Mouse (Mus musculus) intestine, embryonic 16.5 days (tissue): ENCODE data around the gene S100pbp. TPM values are rescaled to one million over a fixed set of nuclear protein-coding genes. Genes with fewer than 3 reads are reported as not detected.

Experiments
- ATAC-seq: fragments of 200-750 bp; cut with Nextera tagmentation; 2 replicates; pipeline ENCODE4 v1.8.0; 2017; ENCODE audit warnings: moderate TSS enrichment, moderate library complexity
- H3K27ac ChIP-seq: fragments of 300-500 bp; sonication (generic); 2 replicates; pipeline ENCODE4 v1.5.1; 2014; ENCODE audit warnings: mild to moderate bottlenecking, low read length
- H3K27me3 ChIP-seq: fragments of 300-500 bp; sonication (generic); replicated peaks from 2 replicates; pipeline ENCODE4 v1.6.1; 2014; ENCODE audit warnings: low read length, control low read depth, mixed read lengths; ENCODE audit not compliant: control insufficient read depth, insufficient read depth
- H3K36me3 ChIP-seq: fragments of 300-500 bp; sonication (generic); 2 replicates; pipeline ENCODE4 v1.6.1; 2014; ENCODE audit warnings: low read length, control low read depth; ENCODE audit not compliant: control insufficient read depth, insufficient read depth
- H3K4me1 ChIP-seq: fragments of 300-500 bp; sonication (generic); 2 replicates; pipeline ENCODE4 v1.6.1; 2014; ENCODE audit warnings: low read length, control low read depth, mixed read lengths; ENCODE audit not compliant: control insufficient read depth, insufficient read depth
- H3K4me2 ChIP-seq: fragments of 300-500 bp; sonication (generic); 2 replicates; pipeline ENCODE4 v1.6.1; 2014; ENCODE audit warnings: low read depth, low read length, control low read depth
- H3K4me3 ChIP-seq: fragments of 300-500 bp; sonication (generic); 2 replicates; pipeline ENCODE4 v1.5.1; 2014; ENCODE audit warnings: mild to moderate bottlenecking, low read length
- H3K9ac ChIP-seq: fragments of 300-500 bp; sonication (generic); 2 replicates; pipeline ENCODE4 v1.6.1; 2014; ENCODE audit warnings: low read depth, low read length
- H3K9me3 ChIP-seq: fragments of 300-500 bp; sonication (generic); 2 replicates; pipeline ENCODE4 v1.6.1; 2016; ENCODE audit warnings: low read length, control low read depth; ENCODE audit not compliant: control insufficient read depth
- WGBS: fragments of 180-500 bp; shearing (Covaris S2); extraction: QIAGEN DNeasy Blood & Tissue Kit; methylation state at CpG from one replicate; pipeline ENCODE4 v1.1.7; 2014; 5-methylcytosine and 5-hydroxymethylcytosine counted together
- polyA plus RNA-seq: library from polyadenylated mRNA; unstranded; fragments of >200 nt; fragmentation: Nextera tagmentation; extraction: Ambion mirVana; gene quantifications from 2 replicates; pipeline ENCODE4 v1.2.1, GENCODE M21; 2015

The S100pbp gene
- polyA plus RNA-seq, 1 experiment from 2014 or later = 10.3 TPM

DNA sequence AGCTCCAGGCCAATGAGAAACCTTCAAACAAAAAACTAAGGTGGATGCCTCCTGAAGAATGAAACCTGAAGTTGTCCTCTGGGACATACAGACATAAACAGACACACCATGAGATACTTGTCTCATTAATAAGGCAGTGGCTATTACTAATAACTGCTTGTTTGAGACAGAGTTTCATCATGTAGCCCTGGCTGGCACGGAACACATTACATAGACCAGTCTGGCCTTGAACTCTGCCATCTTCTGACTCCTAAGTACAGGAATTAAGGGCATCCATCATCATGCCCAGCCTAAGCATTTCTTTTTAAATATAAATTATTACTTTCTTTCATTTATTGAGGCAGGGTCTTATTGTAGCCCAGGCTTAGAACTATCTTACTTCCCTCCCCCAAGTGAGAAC, 28.5 kb downstream of the S100pbp start:
- H3K27ac ChIP-seq = no peak overlapping the region
- H3K36me3 ChIP-seq = peaks cover 3% of the 10 kb centered on the region; the same call in 1 of the 2 replicates
- no peak overlapping the region for H3K4me2 ChIP-seq
- no peak for ATAC-seq
- 0 out of 2 replicates have a peak, but pooled peaks cover 4% of the 10 kb centered on the region for H3K4me1 ChIP-seq
- no peak overlapping the region for H3K4me3 ChIP-seq
- 89% methylated on average over 1 of the region's 1 CpGs for WGBS
- H3K9me3 ChIP-seq = no peaks in the 10 kb centered on the region
- H3K9ac ChIP-seq = no peak overlapping the region
- H3K27me3 ChIP-seq = no peaks in the 10 kb centered on the region

DNA sequence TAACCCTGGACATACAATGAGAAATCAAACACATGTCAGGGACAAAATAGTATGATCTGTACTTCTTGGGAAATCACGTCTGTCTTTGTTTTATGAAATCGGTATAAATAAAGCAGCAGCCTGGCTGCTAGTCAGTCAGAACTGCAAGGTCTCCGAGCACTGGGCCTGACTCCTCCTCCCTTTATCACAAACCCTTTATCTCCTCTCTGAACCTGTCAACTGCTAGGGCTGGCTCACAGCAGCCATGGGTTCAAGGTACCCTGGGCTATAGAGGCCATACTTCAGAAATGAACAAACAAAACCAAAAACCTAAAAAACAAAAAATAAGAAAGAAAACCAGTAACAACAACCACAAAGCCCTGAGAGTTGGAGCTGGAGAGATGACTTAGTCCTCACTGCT, 31.0 kb downstream of the S100pbp start:
- Histone ChIP-seq H3K4me1 (0 out of 2 replicates have a peak, but pooled peaks cover 4% of the 10 kb centered on the region), H3K9ac (no peak overlapping the region), H3K36me3 (no peaks in the 10 kb centered on the region), H3K4me3 (no peak overlapping the region), H3K9me3 (no peaks in the 10 kb centered on the region), H3K27me3 (no peaks in the 10 kb centered on the region), H3K27ac (no peak overlapping the region), H3K4me2 (no peak overlapping the region)
- peak; percentile 86 for ATAC-seq
- WGBS = 37% methylated on average over 3 of the region's 3 CpGs

DNA sequence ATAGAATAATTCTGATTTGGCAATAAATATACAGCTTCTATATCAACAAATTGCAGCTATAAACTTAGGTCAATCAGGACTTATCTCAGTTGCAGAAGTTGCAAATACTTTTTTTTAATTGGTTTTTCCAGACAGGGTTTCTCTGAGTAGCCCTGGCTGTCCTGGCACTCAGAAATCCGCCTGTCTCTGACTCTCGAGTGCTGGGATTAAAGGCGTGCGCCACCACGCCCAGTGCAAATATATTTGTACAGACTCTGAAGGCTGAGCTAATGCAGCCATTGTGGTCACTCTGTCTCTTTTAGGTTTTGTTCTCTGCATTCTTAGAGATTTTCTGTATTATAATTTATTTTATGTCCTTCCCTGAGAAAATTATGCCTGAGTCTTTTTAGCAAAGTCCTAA, 32.0 kb downstream of the S100pbp start:
- 62% methylated on average over 5 of the region's 5 CpGs for WGBS

DNA sequence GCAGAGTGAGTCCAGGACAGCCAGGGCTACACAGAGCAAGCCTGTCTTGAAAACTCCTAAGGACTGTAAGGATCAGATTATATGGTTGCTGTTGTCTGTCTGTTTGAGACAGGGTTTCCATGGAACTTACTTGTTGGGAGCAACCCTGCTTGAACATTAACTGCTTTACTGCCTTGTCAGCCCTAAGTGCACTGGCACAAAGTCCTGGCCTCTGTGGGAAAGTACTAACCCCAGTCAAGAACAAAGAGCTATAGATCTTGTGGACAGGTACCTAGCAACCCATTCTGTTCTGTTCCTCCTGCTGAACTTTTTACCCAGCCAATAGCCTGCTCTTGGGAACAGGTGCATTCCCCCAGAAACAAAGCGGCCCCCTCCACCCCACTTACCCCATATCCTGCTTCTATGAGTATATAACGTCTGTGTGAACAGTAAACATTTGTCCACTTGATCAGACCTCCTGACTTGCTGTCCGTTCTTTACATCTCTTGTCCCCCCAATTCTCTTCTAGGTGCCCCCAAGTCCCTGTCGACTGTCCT, 38.2 kb downstream of the S100pbp start:
- Histone ChIP-seq H3K27ac (peak overlapping the region; percentile 87), H3K9ac (no peak overlapping the region), H3K9me3 (no peaks in the 10 kb centered on the region), H3K4me2 (no peak overlapping the region), H3K4me3 (no peak overlapping the region), H3K27me3 (no peaks in the 10 kb centered on the region), H3K4me1 (peaks cover 6% of the 10 kb centered on the region; the same call in 1 of the 2 replicates), H3K36me3 (0 out of 2 replicates have a peak, but pooled peaks cover 3% of the 10 kb centered on the region)
- peak; percentile 95 for ATAC-seq
- WGBS = 61% methylated on average over 4 of the region's 4 CpGs

More for the DNA sequence above, 32.0 kb downstream of the S100pbp start:
- 0 out of 2 replicates have a peak, but pooled peaks cover 4% of the 10 kb centered on the region for H3K4me1 ChIP-seq
- no peaks in the 10 kb centered on the region for H3K27me3 ChIP-seq
- ATAC-seq = no peak
- H3K4me3 ChIP-seq = no peak overlapping the region
- no peak overlapping the region for H3K9ac ChIP-seq
- H3K4me2 ChIP-seq = no peak overlapping the region
- H3K36me3 ChIP-seq = no peaks in the 10 kb centered on the region
- no peaks in the 10 kb centered on the region for H3K9me3 ChIP-seq
- H3K27ac ChIP-seq = 0 out of 2 replicates have a peak overlapping the region, but pooled peaks have one; percentile 26

GRCm38 (mm10) chr4:129149321-129149720, 40.2 kb downstream of the S100pbp start:
- H3K27ac ChIP-seq = no peak overlapping the region
- 0 out of 2 replicates have a peak, but pooled peaks cover 3% of the 10 kb centered on the region for H3K36me3 ChIP-seq
- no peak overlapping the region for H3K4me3 ChIP-seq
- no peak overlapping the region for H3K9ac ChIP-seq
- no peak for ATAC-seq
- H3K9me3 ChIP-seq = no peaks in the 10 kb centered on the region
- peaks cover 6% of the 10 kb centered on the region; the same call in 1 of the 2 replicates for H3K4me1 ChIP-seq
- 74% methylated on average over 1 of the region's 1 CpGs for WGBS
- H3K27me3 ChIP-seq = no peaks in the 10 kb centered on the region
- H3K4me2 ChIP-seq = no peak overlapping the region

DNA sequence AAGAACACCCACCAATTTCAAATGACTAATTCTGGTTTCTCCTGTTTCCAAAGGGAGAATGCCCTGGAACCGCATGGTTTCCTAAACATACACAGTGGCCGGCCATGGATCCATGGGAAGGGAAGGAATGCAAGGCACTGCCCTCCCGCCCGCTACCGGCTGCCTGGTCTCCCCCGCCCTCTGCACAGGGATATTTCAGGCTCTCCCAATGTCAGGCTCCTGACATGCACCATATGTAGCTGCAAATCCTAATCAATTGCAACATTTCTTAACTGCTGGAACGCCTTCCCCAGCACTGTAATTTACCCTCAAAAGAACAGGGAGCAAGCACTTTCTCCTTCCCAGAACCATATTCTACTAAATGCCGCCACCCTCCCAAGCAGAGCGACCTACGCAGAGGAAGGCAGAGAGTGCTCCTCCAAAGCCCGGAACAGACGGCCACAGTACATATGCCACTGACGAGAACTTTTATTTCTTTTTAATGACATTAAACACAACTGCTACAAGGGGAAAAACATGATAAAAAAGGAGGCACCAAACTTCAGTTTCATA, 41.9 kb downstream of the S100pbp start:
- ATAC-seq = no peak
- H3K27ac ChIP-seq = no peak overlapping the region
- H3K36me3 ChIP-seq = 0 out of 2 replicates have a peak, but pooled peaks cover 3% of the 10 kb centered on the region
- no peaks in the 10 kb centered on the region for H3K9me3 ChIP-seq
- H3K4me1 ChIP-seq = peaks cover 6% of the 10 kb centered on the region; the same call in 1 of the 2 replicates
- no peak overlapping the region for H3K4me2 ChIP-seq
- WGBS = 77% methylated on average over 13 of the region's 13 CpGs
- no peak overlapping the region for H3K9ac ChIP-seq
- H3K27me3 ChIP-seq = no peaks in the 10 kb centered on the region
- H3K4me3 ChIP-seq = no peak overlapping the region

DNA sequence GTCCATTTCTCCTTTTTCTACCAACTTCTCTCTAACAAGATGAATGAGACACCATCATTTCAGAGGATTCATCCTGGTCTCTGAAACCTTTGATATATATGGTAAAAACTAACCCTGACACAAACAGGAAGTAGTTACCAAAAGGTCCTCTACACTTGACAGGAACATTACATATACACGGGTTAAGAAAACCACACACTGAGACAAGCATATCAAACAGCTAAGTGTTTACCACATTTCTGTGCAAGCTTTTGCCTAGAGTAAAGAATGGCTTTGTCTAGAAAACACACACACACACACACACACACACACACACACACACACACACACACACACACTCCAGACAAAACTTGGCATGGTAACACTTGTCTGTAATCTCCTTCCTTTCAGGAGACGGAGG, 43.1 kb downstream of the S100pbp start:
- 54% methylated on average over 2 of the region's 2 CpGs for WGBS
- no peaks in the 10 kb centered on the region for H3K9me3 ChIP-seq
- H3K27me3 ChIP-seq = no peaks in the 10 kb centered on the region
- no peak overlapping the region for H3K4me3 ChIP-seq
- ATAC-seq = no peak
- H3K36me3 ChIP-seq = 0 out of 2 replicates have a peak, but pooled peaks cover under 1% of the 10 kb centered on the region
- H3K4me2 ChIP-seq = no peak overlapping the region
- H3K27ac ChIP-seq = no peak overlapping the region
- peaks cover 7% of the 10 kb centered on the region for H3K4me1 ChIP-seq
- H3K9ac ChIP-seq = no peak overlapping the region

- no peak overlapping the region for H3K4me3 ChIP-seq
- no peaks in the 10 kb centered on the region for H3K9me3 ChIP-seq
- WGBS = 51% methylated on average over 4 of the region's 4 CpGs
- H3K27ac ChIP-seq = no peak overlapping the region
- H3K4me1 ChIP-seq = peaks cover 7% of the 10 kb centered on the region
- H3K4me2 ChIP-seq = no peak overlapping the region
- H3K36me3 ChIP-seq = no peaks in the 10 kb centered on the region
- no peak overlapping the region for H3K9ac ChIP-seq
- ATAC-seq = no peak
- H3K27me3 ChIP-seq = no peaks in the 10 kb centered on the region
Observed at GRCm38 (mm10) chr4:129145943-129146342, 43.6 kb downstream of the S100pbp start.

DNA sequence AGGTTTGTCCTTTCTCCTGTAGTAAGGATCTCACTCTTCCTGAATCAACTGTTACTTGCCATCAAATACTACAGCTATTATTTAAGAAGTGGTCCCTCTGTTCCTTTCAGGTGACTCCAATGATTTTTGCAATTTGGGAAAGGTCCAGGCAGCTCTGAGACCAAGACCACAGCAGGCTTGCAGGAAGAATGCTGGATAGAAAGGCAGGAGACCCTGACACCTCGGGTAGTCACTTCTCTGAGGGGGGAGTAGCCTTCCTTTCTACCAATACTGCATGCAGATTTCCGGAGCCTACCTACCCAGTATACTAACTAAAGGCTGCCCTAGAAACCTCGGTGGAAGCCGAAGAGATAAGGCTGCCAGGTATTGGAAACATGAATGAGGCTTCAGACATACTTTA, 44.1 kb downstream of the S100pbp start:
- 39% methylated on average over 4 of the region's 4 CpGs for WGBS
- H3K36me3 ChIP-seq = no peaks in the 10 kb centered on the region

More for the DNA sequence above, 44.1 kb downstream of the S100pbp start:
- no peaks in the 10 kb centered on the region for H3K27me3 ChIP-seq
- H3K27ac ChIP-seq = peak overlapping the region; percentile 42; the same call in 1 of the 2 replicates
- no peak for ATAC-seq
- no peaks in the 10 kb centered on the region for H3K9me3 ChIP-seq
- no peak overlapping the region for H3K4me2 ChIP-seq
- no peak overlapping the region for H3K4me3 ChIP-seq
- peaks cover 7% of the 10 kb centered on the region for H3K4me1 ChIP-seq
- H3K9ac ChIP-seq = no peak overlapping the region
